Mouse (Mus musculus) right cerebral cortex, postnatal 4 days (tissue): Measurements from ENCODE around the gene Ccdc114.

Experiments
- DNase-seq: peaks from one replicate; pipeline ENCODE4 v3.0.0-alpha.2; 2022

Ccdc114 gene

GRCm38 (mm10) chr7:45988344-45988743 lies 64.5 kb downstream of the Ccdc114 start:
- no peak for DNase-seq

GRCm38 (mm10) chr7:45992470-45992869 lies 68.6 kb downstream of the Ccdc114 start:
- DNase-seq = no peak
